Mouse (Mus musculus) lung, embryonic 14.5 days (tissue): Measurements from ENCODE around the gene Rps15a. TPM values are rescaled to one million over a fixed set of nuclear protein-coding genes. Genes with fewer than 3 reads are reported as not detected.

Source experiments
- ATAC-seq: fragments of 200-750 bp; cut with Nextera tagmentation; 2 replicates; pipeline ENCODE4 v1.8.0; 2017; ENCODE audit warnings: mild to moderate bottlenecking, moderate TSS enrichment, moderate library complexity; ENCODE audit not compliant: insufficient read depth
- DNase-seq: peaks from one replicate; pipeline ENCODE4 v3.0.0-alpha.2; 2015
- H3K27ac ChIP-seq: fragments of 300-500 bp; sonication (generic); 2 replicates; pipeline ENCODE4 v1.5.1; 2014; ENCODE audit warnings: low read depth, mild to moderate bottlenecking, moderate library complexity
- H3K27me3 ChIP-seq: fragments of 300-500 bp; sonication (generic); 2 replicates; pipeline ENCODE4 v1.6.1; 2014; ENCODE audit warnings: low read length, control low read depth; ENCODE audit not compliant: insufficient read depth
- H3K36me3 ChIP-seq: fragments of 300-500 bp; sonication (generic); 2 replicates; pipeline ENCODE4 v1.6.1; 2014; ENCODE audit warnings: control low read depth; ENCODE audit not compliant: insufficient read depth
- H3K4me1 ChIP-seq: fragments of 300-500 bp; sonication (generic); 2 replicates; pipeline ENCODE4 v1.6.1; 2014; ENCODE audit warnings: antibody characterized with exemption, control low read depth; ENCODE audit not compliant: insufficient read depth
- H3K4me2 ChIP-seq: fragments of 300-500 bp; sonication (generic); 2 replicates; pipeline ENCODE4 v1.6.1; 2014; ENCODE audit warnings: mild to moderate bottlenecking
- H3K4me3 ChIP-seq: fragments of 300-500 bp; sonication (generic); 2 replicates; pipeline ENCODE4 v1.5.1; 2014; ENCODE audit warnings: low read depth, low read length
- H3K9ac ChIP-seq: fragments of 300-500 bp; sonication (generic); 2 replicates; pipeline ENCODE4 v1.6.1; 2014
- H3K9me3 ChIP-seq: fragments of 300-500 bp; sonication (generic); 2 replicates; pipeline ENCODE4 v1.6.1; 2016; ENCODE audit warnings: low read depth, low read length, control low read depth
- CTCF ChIP-seq: IDR thresholded peaks from 2 replicates; pipeline ENCODE4 v1.5.1; 2016; ENCODE audit warnings: antibody characterized with exemption, low read depth
- WGBS: fragments of 180-500 bp; shearing (Covaris S2); extraction: QIAGEN DNeasy Blood & Tissue Kit; methylation state at CpG from one replicate; pipeline ENCODE4 v1.1.7; 2014; 5-methylcytosine and 5-hydroxymethylcytosine counted together
- polyA plus RNA-seq: library from polyadenylated mRNA; unstranded; fragments of >200 nt; fragmentation: Nextera tagmentation; extraction: Ambion mirVana; gene quantifications from 2 replicates; pipeline ENCODE4 v1.2.1, GENCODE M21; 2014

Rps15a gene
- polyA plus RNA-seq, 1 experiment from 2014 or later = 868 TPM

- Histone ChIP-seq H3K9ac (peak overlapping the region; percentile 100), H3K4me1 (peaks cover 14% of the 10 kb centered on the region), H3K4me3 (peak overlapping the region; percentile 98), H3K36me3 (peaks cover 73% of the 10 kb centered on the region), H3K27ac (peak overlapping the region; percentile 93), H3K9me3 (no peaks in the 10 kb centered on the region), H3K27me3 (no peaks in the 10 kb centered on the region), H3K4me2 (peak overlapping the region; percentile 72)
- no peak for DNase-seq
- no peak for TF ChIP-seq CTCF
- under 1% methylated on average over 20 of the region's 20 CpGs for WGBS
- peak; percentile 41 for ATAC-seq
These were observed 483 bp downstream of the Rps15a start for GRCm38 (mm10) chr7:118115533-118115876.

- Histone ChIP-seq H3K36me3 (peaks cover 73% of the 10 kb centered on the region), H3K4me3 (peak overlapping the region; percentile 98), H3K4me1 (peaks cover 14% of the 10 kb centered on the region), H3K9ac (peak overlapping the region; percentile 100), H3K9me3 (no peaks in the 10 kb centered on the region), H3K4me2 (peak overlapping the region; percentile 72), H3K27me3 (no peaks in the 10 kb centered on the region), H3K27ac (no peak overlapping the region)
- ATAC-seq = no peak
- no peak for TF ChIP-seq CTCF
- DNase-seq = no peak
- WGBS = 47% methylated on average over 5 of the region's 5 CpGs
These were observed 2.3 kb downstream of the Rps15a start for GRCm38 (mm10) chr7:118113541-118114297.

- peak overlapping the region; percentile 72 for H3K4me2 ChIP-seq
- WGBS = 72% methylated on average over 3 of the region's 3 CpGs
- no peak for DNase-seq
- H3K4me3 ChIP-seq = 0 out of 2 replicates have a peak overlapping the region, but pooled peaks have one; percentile 4
- peaks cover 89% of the 10 kb centered on the region for H3K36me3 ChIP-seq
- H3K4me1 ChIP-seq = peaks cover 14% of the 10 kb centered on the region
- ATAC-seq = no peak
- TF ChIP-seq CTCF = no peak
- no peaks in the 10 kb centered on the region for H3K9me3 ChIP-seq
- peak overlapping the region; percentile 1; the same call in 1 of the 2 replicates for H3K9ac ChIP-seq
- H3K27ac ChIP-seq = no peak overlapping the region
- no peaks in the 10 kb centered on the region for H3K27me3 ChIP-seq
These were observed 4.9 kb downstream of the Rps15a start for GRCm38 (mm10) chr7:118111128-118111527.

- ATAC-seq (no peak), DNase-seq (no peak)
- 78% methylated on average over 1 of the region's 1 CpGs for WGBS
- Histone ChIP-seq H3K27ac (no peak overlapping the region), H3K27me3 (no peaks in the 10 kb centered on the region), H3K4me2 (no peak overlapping the region), H3K9ac (no peak overlapping the region), H3K36me3 (peaks cover 85% of the 10 kb centered on the region), H3K9me3 (no peaks in the 10 kb centered on the region), H3K4me3 (no peak overlapping the region), H3K4me1 (no peaks in the 10 kb centered on the region)
- no peak for TF ChIP-seq CTCF
These were observed 8.3 kb downstream of the Rps15a start for GRCm38 (mm10) chr7:118107671-118108070.

- TF ChIP-seq CTCF = no peak
- DNase-seq (peak; percentile 48), ATAC-seq (no peak)
- no peaks in the 10 kb centered on the region for H3K27me3 ChIP-seq
- H3K36me3 ChIP-seq = peaks cover 54% of the 10 kb centered on the region
- H3K4me1 ChIP-seq = no peaks in the 10 kb centered on the region
- H3K4me3 ChIP-seq = no peak overlapping the region
- H3K27ac ChIP-seq = no peak overlapping the region
- H3K9me3 ChIP-seq = no peaks in the 10 kb centered on the region
- H3K4me2 ChIP-seq = no peak overlapping the region
- WGBS = 46% methylated on average over 5 of the region's 5 CpGs
- no peak overlapping the region for H3K9ac ChIP-seq
These were observed 11.4 kb downstream of the Rps15a start for GRCm38 (mm10) chr7:118104458-118105052.

- H3K4me1 ChIP-seq = no peaks in the 10 kb centered on the region
- H3K4me2 ChIP-seq = no peak overlapping the region
- no peak for TF ChIP-seq CTCF
- H3K9ac ChIP-seq = no peak overlapping the region
- no peak overlapping the region for H3K4me3 ChIP-seq
- no peaks in the 10 kb centered on the region for H3K9me3 ChIP-seq
- H3K27me3 ChIP-seq = no peaks in the 10 kb centered on the region
- no peak overlapping the region for H3K27ac ChIP-seq
- peaks cover 46% of the 10 kb centered on the region for H3K36me3 ChIP-seq
- peak; percentile 16 for DNase-seq
- ATAC-seq = peak; percentile 53
- 37% methylated on average over 5 of the region's 5 CpGs for WGBS
These were observed 12.3 kb downstream of the Rps15a start for GRCm38 (mm10) chr7:118103462-118104379.
